Mouse (Mus musculus) CH12.LX (cell line): ENCODE measurements around the gene Nkx6-2.

Experiments
- MEF2A ChIP-seq: IDR thresholded peaks from 2 replicates; pipeline ENCODE4 v1.6.1; 2014; ENCODE audit warnings: low read depth, mild to moderate bottlenecking, inconsistent platforms, low read length, improper control_type of control experiment, borderline replicate concordance
- RAD21 ChIP-seq: IDR thresholded peaks from 2 replicates; pipeline ENCODE4 v1.6.1; 2011; ENCODE audit warnings: low read depth, mild to moderate bottlenecking, low read length, improper control_type of control experiment, moderate library complexity

GRCm38 (mm10) chr7:139580851-139581775 lies 1.5 kb downstream of the Nkx6-2 start:
- TF ChIP-seq MEF2A, result no peak
- no peak for TF ChIP-seq RAD21
